Mouse (Mus musculus) stomach, embryonic 15.5 days (tissue): ENCODE results near the gene Igfals. TPM values are rescaled to one million over a fixed set of nuclear protein-coding genes. Genes with fewer than 3 reads are reported as not detected.

Experiments used
- ATAC-seq: fragments of 200-750 bp; cut with Nextera tagmentation; 2 replicates; pipeline ENCODE4 v1.8.0; 2017; ENCODE audit warnings: low read depth, moderate number of reproducible peaks, moderate TSS enrichment; ENCODE audit not compliant: insufficient read depth, low FRiP score
- H3K27ac ChIP-seq: fragments of 300-500 bp; sonication (generic); 2 replicates; pipeline ENCODE4 v1.5.1; 2015; ENCODE audit warnings: mild to moderate bottlenecking, inconsistent platforms
- H3K27me3 ChIP-seq: fragments of 300-500 bp; sonication (generic); replicated peaks from 2 replicates; pipeline ENCODE4 v1.6.1; 2015; ENCODE audit warnings: inconsistent platforms
- H3K36me3 ChIP-seq: fragments of 300-500 bp; sonication (generic); 2 replicates; pipeline ENCODE4 v1.6.1; 2015; ENCODE audit warnings: inconsistent platforms
- H3K4me1 ChIP-seq: fragments of 300-500 bp; sonication (generic); 2 replicates; pipeline ENCODE4 v1.6.1; 2015; ENCODE audit warnings: inconsistent platforms
- H3K4me2 ChIP-seq: fragments of 300-500 bp; sonication (generic); 2 replicates; pipeline ENCODE4 v1.6.1; 2015; ENCODE audit warnings: mild to moderate bottlenecking, inconsistent platforms
- H3K4me3 ChIP-seq: fragments of 300-500 bp; sonication (generic); replicated peaks from 2 replicates; pipeline ENCODE4 v1.5.1; 2015; ENCODE audit warnings: inconsistent platforms
- H3K9ac ChIP-seq: fragments of 300-500 bp; sonication (generic); 2 replicates; pipeline ENCODE4 v1.6.1; 2015; ENCODE audit warnings: inconsistent platforms
- H3K9me3 ChIP-seq: fragments of 300-500 bp; sonication (generic); 2 replicates; pipeline ENCODE4 v1.6.1; 2016; ENCODE audit warnings: inconsistent platforms
- WGBS: fragments of 180-500 bp; shearing (Covaris S2); methylation state at CpG from one replicate; pipeline ENCODE4 v1.1.7; 2015; 5-methylcytosine and 5-hydroxymethylcytosine counted together
- polyA plus RNA-seq: library from polyadenylated mRNA; unstranded; fragments of >200 nt; fragmentation: Nextera tagmentation; extraction: Ambion mirVana; gene quantifications from 2 replicates; pipeline ENCODE4 v1.2.1, GENCODE M21; 2015

The Igfals gene
- polyA plus RNA-seq, 1 experiment from 2014 or later, result 3.9 TPM

- Histone ChIP-seq H3K36me3 (peaks cover 53% of the 10 kb centered on the region), H3K9me3 (no peaks in the 10 kb centered on the region)
- 1% methylated on average over 49 of the region's 50 CpGs for WGBS
Observed at GRCm38 (mm10) chr17:24896241-24896992, 30.6 kb downstream of the Igfals start, which contains the start of gene Nme3. Nme3 (plus strand) TSS chr17:24896500.

GRCm38 (mm10) chr17:24896993-24897269, 31.1 kb downstream of the Igfals start:
- peaks cover 27% of the 10 kb centered on the region for H3K4me1 ChIP-seq
- H3K36me3 ChIP-seq, result peaks cover 53% of the 10 kb centered on the region
- H3K9ac ChIP-seq, result peak overlapping the region; percentile 68
- 22% methylated on average over 11 of the region's 11 CpGs for WGBS
- peak overlapping the region; percentile 85; the same call in 1 of the 2 replicates for H3K27ac ChIP-seq
- no peak for ATAC-seq
- no peaks in the 10 kb centered on the region for H3K27me3 ChIP-seq
- peak overlapping the region; percentile 84 for H3K4me3 ChIP-seq
- H3K4me2 ChIP-seq, result peak overlapping the region; percentile 86
- H3K9me3 ChIP-seq, result no peaks in the 10 kb centered on the region

More at GRCm38 (mm10) chr17:24896241-24896992, 30.6 kb downstream of the Igfals start, which contains the start of gene Nme3:
- peak; percentile 72 for ATAC-seq
- Histone ChIP-seq H3K9ac (peak within 1 kb of the TSS; percentile 75), H3K27ac (peak within 1 kb of the TSS; percentile 85), H3K27me3 (no peaks in the 10 kb centered on the region), H3K4me1 (peaks cover 27% of the 10 kb centered on the region), H3K4me2 (peak within 1 kb of the TSS; percentile 86), H3K4me3 (peak within 1 kb of the TSS; percentile 84)

GRCm38 (mm10) chr17:24897600-24897999, 31.8 kb downstream of the Igfals start:
- no peaks in the 10 kb centered on the region for H3K27me3 ChIP-seq
- peaks cover 55% of the 10 kb centered on the region for H3K36me3 ChIP-seq
- H3K4me3 ChIP-seq, result peak overlapping the region; percentile 84; the same call in 1 of the 2 replicates
- H3K4me1 ChIP-seq, result peaks cover 27% of the 10 kb centered on the region
- H3K27ac ChIP-seq, result no peak overlapping the region
- H3K9ac ChIP-seq, result no peak overlapping the region
- 65% methylated on average over 4 of the region's 4 CpGs for WGBS
- no peaks in the 10 kb centered on the region for H3K9me3 ChIP-seq
- H3K4me2 ChIP-seq, result peak overlapping the region; percentile 86; the same call in 1 of the 2 replicates
- no peak for ATAC-seq

GRCm38 (mm10) chr17:24898041-24898854, 32.5 kb downstream of the Igfals start:
- ATAC-seq, result no peak
- Histone ChIP-seq H3K9me3 (no peaks in the 10 kb centered on the region), H3K4me3 (no peak overlapping the region), H3K9ac (no peak overlapping the region), H3K27ac (no peak overlapping the region), H3K4me2 (no peak overlapping the region), H3K27me3 (no peaks in the 10 kb centered on the region), H3K4me1 (peaks cover 27% of the 10 kb centered on the region), H3K36me3 (peaks cover 55% of the 10 kb centered on the region)
- 78% methylated on average over 4 of the region's 4 CpGs for WGBS

GRCm38 (mm10) chr17:24899153-24899552, 33.4 kb downstream of the Igfals start:
- Histone ChIP-seq H3K4me1 (peaks cover 20% of the 10 kb centered on the region), H3K27me3 (no peaks in the 10 kb centered on the region), H3K4me3 (no peak overlapping the region), H3K9me3 (no peaks in the 10 kb centered on the region), H3K4me2 (no peak overlapping the region), H3K36me3 (peaks cover 64% of the 10 kb centered on the region), H3K9ac (no peak overlapping the region), H3K27ac (no peak overlapping the region)
- no peak for ATAC-seq
- 87% methylated on average over 5 of the region's 5 CpGs for WGBS

- no peaks in the 10 kb centered on the region for H3K27me3 ChIP-seq
- no peak overlapping the region for H3K27ac ChIP-seq
- H3K9me3 ChIP-seq, result no peaks in the 10 kb centered on the region
- H3K4me1 ChIP-seq, result peaks cover 17% of the 10 kb centered on the region
- H3K36me3 ChIP-seq, result peaks cover 73% of the 10 kb centered on the region
- H3K9ac ChIP-seq, result no peak overlapping the region
- H3K4me2 ChIP-seq, result no peak overlapping the region
- no peak for ATAC-seq
- no peak overlapping the region for H3K4me3 ChIP-seq
- 95% methylated on average over 6 of the region's 6 CpGs for WGBS
Observed at GRCm38 (mm10) chr17:24900014-24900413, 34.2 kb downstream of the Igfals start.

- H3K9me3 ChIP-seq, result no peaks in the 10 kb centered on the region
- H3K27me3 ChIP-seq, result no peaks in the 10 kb centered on the region
- no peak overlapping the region for H3K9ac ChIP-seq
- H3K36me3 ChIP-seq, result peaks cover 93% of the 10 kb centered on the region
- no peak overlapping the region for H3K4me3 ChIP-seq
- no peak for ATAC-seq
- WGBS, result 85% methylated on average over 5 of the region's 5 CpGs
- no peak overlapping the region for H3K27ac ChIP-seq
- 0 out of 2 replicates have a peak, but pooled peaks cover 5% of the 10 kb centered on the region for H3K4me1 ChIP-seq
- no peak overlapping the region for H3K4me2 ChIP-seq
Observed at GRCm38 (mm10) chr17:24902124-24902523, 36.3 kb downstream of the Igfals start.

GRCm38 (mm10) chr17:24902671-24903474, 37.1 kb downstream of the Igfals start:
- H3K9me3 ChIP-seq, result no peaks in the 10 kb centered on the region
- 68% methylated on average over 9 of the region's 9 CpGs for WGBS
- 0 out of 2 replicates have a peak, but pooled peaks cover under 1% of the 10 kb centered on the region for H3K4me1 ChIP-seq
- no peak overlapping the region for H3K9ac ChIP-seq
- ATAC-seq, result peak; percentile 88; the same call in 1 of the 2 replicates
- peaks cover 96% of the 10 kb centered on the region for H3K36me3 ChIP-seq
- no peak overlapping the region for H3K4me3 ChIP-seq
- no peak overlapping the region for H3K27ac ChIP-seq
- H3K27me3 ChIP-seq, result no peaks in the 10 kb centered on the region
- H3K4me2 ChIP-seq, result no peak overlapping the region

- no peak overlapping the region for H3K9ac ChIP-seq
- H3K4me2 ChIP-seq, result no peak overlapping the region
- H3K36me3 ChIP-seq, result peaks cover 95% of the 10 kb centered on the region
Observed at GRCm38 (mm10) chr17:24903767-24904166, 38.0 kb downstream of the Igfals start.

GRCm38 (mm10) chr17:24907591-24907990, 41.8 kb downstream of the Igfals start:
- no peak overlapping the region for H3K4me3 ChIP-seq
- no peak overlapping the region for H3K9ac ChIP-seq
- no peaks in the 10 kb centered on the region for H3K27me3 ChIP-seq
- 93% methylated on average over 2 of the region's 2 CpGs for WGBS
- H3K9me3 ChIP-seq, result no peaks in the 10 kb centered on the region
- peaks cover 82% of the 10 kb centered on the region for H3K36me3 ChIP-seq
- no peak overlapping the region for H3K4me2 ChIP-seq
- H3K4me1 ChIP-seq, result no peaks in the 10 kb centered on the region
- ATAC-seq, result no peak
- no peak overlapping the region for H3K27ac ChIP-seq

More at GRCm38 (mm10) chr17:24903767-24904166, 38.0 kb downstream of the Igfals start:
- no peak for ATAC-seq
- Histone ChIP-seq H3K27me3 (no peaks in the 10 kb centered on the region), H3K4me3 (no peak overlapping the region), H3K27ac (no peak overlapping the region), H3K4me1 (no peaks in the 10 kb centered on the region), H3K9me3 (no peaks in the 10 kb centered on the region)
- WGBS, result 88% methylated on average over 9 of the region's 9 CpGs

- no peaks in the 10 kb centered on the region for H3K9me3 ChIP-seq
- no peak overlapping the region for H3K4me2 ChIP-seq
- H3K4me3 ChIP-seq, result no peak overlapping the region
- H3K4me1 ChIP-seq, result no peaks in the 10 kb centered on the region
- H3K27ac ChIP-seq, result no peak overlapping the region
- ATAC-seq, result no peak
- H3K27me3 ChIP-seq, result no peaks in the 10 kb centered on the region
- H3K9ac ChIP-seq, result no peak overlapping the region
- peaks cover 66% of the 10 kb centered on the region for H3K36me3 ChIP-seq
Observed at GRCm38 (mm10) chr17:24913984-24914383, 48.2 kb downstream of the Igfals start.
